Mouse (Mus musculus) testis, adult 2 months (tissue): Measurements from ENCODE around the gene Tdrkh. TPM values are rescaled to one million over a fixed set of nuclear protein-coding genes. Genes with fewer than 3 reads are reported as not detected.

ENCODE experiments used
- H3K27ac ChIP-seq: fragments of 200-500 bp; 2 replicates; pipeline ENCODE4 v1.5.1; 2012; ENCODE audit warnings: low read depth, low read length; ENCODE audit not compliant: control insufficient read depth, insufficient read depth
- H3K27me3 ChIP-seq: fragments of 200-500 bp; 2 replicates; pipeline ENCODE4 v1.6.1; 2012; ENCODE audit warnings: mild to moderate bottlenecking, low read length, moderate library complexity; ENCODE audit not compliant: control insufficient read depth, insufficient read depth
- H3K36me3 ChIP-seq: fragments of 200-500 bp; 2 replicates; pipeline ENCODE4 v1.6.1; 2012; ENCODE audit warnings: mild to moderate bottlenecking, low read length; ENCODE audit not compliant: control insufficient read depth, insufficient read depth
- H3K4me1 ChIP-seq: fragments of 200-500 bp; 2 replicates; pipeline ENCODE4 v1.6.1; 2012; ENCODE audit warnings: low read length; ENCODE audit not compliant: control insufficient read depth, insufficient read depth
- H3K4me3 ChIP-seq: fragments of 200-500 bp; 2 replicates; pipeline ENCODE4 v1.5.1; 2012; ENCODE audit warnings: low read depth, mild to moderate bottlenecking, low read length, moderate library complexity, mixed read lengths; ENCODE audit not compliant: control insufficient read depth
- CTCF ChIP-seq: fragments of 200-500 bp; IDR thresholded peaks from 2 replicates; pipeline ENCODE4 v1.5.1; 2012; ENCODE audit warnings: low read depth, mild to moderate bottlenecking, inconsistent platforms, low read length, moderate library complexity; ENCODE audit not compliant: control insufficient read depth, insufficient read depth, insufficient replicate concordance
- POLR2A ChIP-seq: fragments of 200-500 bp; IDR thresholded peaks from 2 replicates; pipeline ENCODE4 v1.6.1; 2012; ENCODE audit warnings: low read depth, mild to moderate bottlenecking, inconsistent platforms, low read length, moderate library complexity; ENCODE audit not compliant: control insufficient read depth
- polyA plus RNA-seq: library from polyadenylated mRNA; depleted of rRNA; stranded (reverse); fragments of >200 nt; gene quantifications from 2 replicates; pipeline ENCODE4 v1.2.3, GENCODE M21; 2012

The Tdrkh gene
- polyA plus RNA-seq, 1 experiment, result 8.9 TPM

- TF ChIP-seq CTCF, result no peak
- TF ChIP-seq POLR2A, result no peak
- no peaks in the 10 kb centered on the region for H3K27me3 ChIP-seq
- H3K27ac ChIP-seq, result no peak overlapping the region; the same call in 1 of the 2 replicates
- H3K36me3 ChIP-seq, result no peaks in the 10 kb centered on the region
- H3K4me1 ChIP-seq, result peaks cover 24% of the 10 kb centered on the region
- H3K4me3 ChIP-seq, result no peak overlapping the region
Measured at GRCm38 (mm10) chr3:94372038-94372437, 41.0 kb upstream of the Tdrkh start.

DNA sequence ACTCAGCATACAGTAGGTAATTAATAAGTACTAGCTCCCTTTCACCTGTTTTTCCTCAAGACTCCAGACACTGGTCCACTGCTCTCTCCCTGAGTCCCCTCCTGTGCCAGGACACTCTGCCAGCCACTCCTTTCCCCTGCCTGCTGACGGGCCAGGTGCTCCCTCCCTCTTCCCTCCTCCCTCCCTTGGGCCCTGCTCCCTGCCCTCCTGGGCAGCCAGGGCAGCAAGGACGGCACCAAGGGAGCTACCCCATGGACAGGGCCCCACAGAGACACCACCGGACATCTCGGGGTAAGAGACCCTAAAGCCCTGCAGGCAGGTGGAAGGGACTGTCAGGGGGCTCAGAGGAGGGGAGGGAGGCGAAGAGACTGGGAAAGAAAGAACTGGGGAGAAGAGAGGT, 40.4 kb upstream of the Tdrkh start, which contains the start of gene Rorc:
Rorc (plus strand) TSS at position 154 of the 400 bp plus-strand sequence.
- Histone ChIP-seq H3K4me1 (peaks cover 27% of the 10 kb centered on the region), H3K4me3 (peak within 1 kb of the TSS; percentile 46), H3K27me3 (no peaks in the 10 kb centered on the region), H3K27ac (peak within 1 kb of the TSS; percentile 83), H3K36me3 (no peaks in the 10 kb centered on the region)
- TF ChIP-seq POLR2A (no peak), CTCF (no peak)

- Histone ChIP-seq H3K27ac (no peak overlapping the region), H3K4me3 (peak overlapping the region; percentile 25), H3K36me3 (no peaks in the 10 kb centered on the region), H3K27me3 (no peaks in the 10 kb centered on the region), H3K4me1 (peaks cover 27% of the 10 kb centered on the region)
- TF ChIP-seq POLR2A (no peak), CTCF (no peak)
Measured at GRCm38 (mm10) chr3:94373090-94373489, 40.0 kb upstream of the Tdrkh start.

- no peaks in the 10 kb centered on the region for H3K36me3 ChIP-seq
- peaks cover 27% of the 10 kb centered on the region for H3K4me1 ChIP-seq
- no peak overlapping the region for H3K4me3 ChIP-seq
- no peaks in the 10 kb centered on the region for H3K27me3 ChIP-seq
- no peak for TF ChIP-seq POLR2A
- no peak for TF ChIP-seq CTCF
- H3K27ac ChIP-seq, result no peak overlapping the region
Measured at GRCm38 (mm10) chr3:94373597-94374011, 39.5 kb upstream of the Tdrkh start.

DNA sequence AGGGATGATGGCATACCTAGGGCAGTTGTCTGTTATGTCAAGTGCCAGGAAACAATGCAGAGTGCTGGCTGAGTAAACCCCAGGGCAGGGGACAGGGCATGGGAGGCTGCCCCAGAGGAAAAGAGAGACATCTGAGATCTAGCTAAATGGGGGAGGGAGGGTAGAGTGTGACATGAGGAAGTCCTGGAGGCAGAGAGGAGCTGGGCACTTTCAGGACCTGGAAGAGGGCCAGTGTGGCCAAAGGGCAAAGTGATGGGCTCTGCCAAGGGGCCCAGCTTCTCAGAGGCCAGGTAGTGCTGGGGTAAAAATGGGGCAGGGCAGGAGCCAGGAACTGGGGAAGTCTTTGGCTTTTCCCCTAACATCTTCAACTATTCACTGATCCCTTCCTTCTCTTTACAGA, 38.4 kb upstream of the Tdrkh start:
- Histone ChIP-seq H3K4me3 (no peak overlapping the region), H3K36me3 (no peaks in the 10 kb centered on the region), H3K4me1 (peaks cover 27% of the 10 kb centered on the region), H3K27ac (no peak overlapping the region), H3K27me3 (no peaks in the 10 kb centered on the region)
- TF ChIP-seq CTCF (no peak), POLR2A (no peak)

DNA sequence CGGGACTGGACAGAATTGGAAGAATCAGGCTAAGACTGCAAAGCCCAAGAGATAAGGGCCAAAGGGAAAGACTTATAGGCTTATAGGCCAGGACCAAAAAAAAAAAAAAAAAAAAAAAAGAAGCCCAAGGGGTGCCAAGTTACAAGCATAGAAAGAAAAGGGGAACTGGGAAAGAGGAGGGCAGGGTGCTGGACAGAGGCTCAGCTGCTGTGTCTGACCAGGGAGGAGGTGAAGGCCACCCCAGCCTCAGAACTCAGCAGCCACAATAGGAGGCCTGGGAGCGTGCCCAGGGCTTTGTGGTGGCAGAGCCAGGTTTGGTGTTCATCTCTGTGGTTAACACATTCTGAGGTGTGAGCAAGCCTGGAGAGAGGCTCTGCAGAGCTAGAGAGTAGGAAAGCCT, 37.9 kb upstream of the Tdrkh start:
- no peaks in the 10 kb centered on the region for H3K36me3 ChIP-seq
- no peaks in the 10 kb centered on the region for H3K27me3 ChIP-seq

DNA sequence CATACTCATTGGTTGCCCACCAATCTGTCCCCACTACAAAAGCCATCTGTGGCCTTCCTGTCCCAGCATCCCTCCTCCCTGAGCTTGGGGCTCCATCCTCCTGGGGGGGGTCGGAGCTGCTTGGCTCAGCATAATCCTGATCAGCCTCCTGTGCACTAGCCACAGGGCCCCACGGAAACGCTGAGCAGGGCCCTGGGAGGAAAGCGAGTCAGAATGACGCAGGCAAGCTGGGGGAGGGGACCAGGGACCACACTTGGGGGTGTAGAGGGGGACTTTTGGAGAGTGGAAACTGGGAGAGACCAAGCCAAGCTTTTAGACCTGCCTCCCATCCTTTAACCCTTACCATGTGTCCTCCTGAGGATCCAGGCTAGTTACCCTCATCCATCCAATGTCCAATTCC, 37.2 kb upstream of the Tdrkh start:
- no peak for TF ChIP-seq POLR2A
- no peak for TF ChIP-seq CTCF
- no peaks in the 10 kb centered on the region for H3K36me3 ChIP-seq
- H3K27me3 ChIP-seq, result no peaks in the 10 kb centered on the region
- peaks cover 24% of the 10 kb centered on the region for H3K4me1 ChIP-seq
- H3K4me3 ChIP-seq, result no peak overlapping the region
- H3K27ac ChIP-seq, result no peak overlapping the region

More for the DNA sequence above, 37.9 kb upstream of the Tdrkh start:
- Histone ChIP-seq H3K27ac (no peak overlapping the region), H3K4me3 (no peak overlapping the region), H3K4me1 (peaks cover 25% of the 10 kb centered on the region)
- TF ChIP-seq CTCF (no peak), POLR2A (no peak)
